Mouse (Mus musculus) erythroblast, embryonic 14.5 days (primary cell): ENCODE measurements around the gene Orm2.

Experiments
- GATA1 ChIP-seq: IDR thresholded peaks from 2 replicates; pipeline ENCODE4 v1.6.1; 2012; ENCODE audit warnings: low read length, inconsistent platforms, mixed read lengths
- TAL1 ChIP-seq: IDR thresholded peaks from 3 replicates; pipeline ENCODE4 v1.6.1; 2012; ENCODE audit warnings: low read length, inconsistent platforms, mixed read lengths

DNA sequence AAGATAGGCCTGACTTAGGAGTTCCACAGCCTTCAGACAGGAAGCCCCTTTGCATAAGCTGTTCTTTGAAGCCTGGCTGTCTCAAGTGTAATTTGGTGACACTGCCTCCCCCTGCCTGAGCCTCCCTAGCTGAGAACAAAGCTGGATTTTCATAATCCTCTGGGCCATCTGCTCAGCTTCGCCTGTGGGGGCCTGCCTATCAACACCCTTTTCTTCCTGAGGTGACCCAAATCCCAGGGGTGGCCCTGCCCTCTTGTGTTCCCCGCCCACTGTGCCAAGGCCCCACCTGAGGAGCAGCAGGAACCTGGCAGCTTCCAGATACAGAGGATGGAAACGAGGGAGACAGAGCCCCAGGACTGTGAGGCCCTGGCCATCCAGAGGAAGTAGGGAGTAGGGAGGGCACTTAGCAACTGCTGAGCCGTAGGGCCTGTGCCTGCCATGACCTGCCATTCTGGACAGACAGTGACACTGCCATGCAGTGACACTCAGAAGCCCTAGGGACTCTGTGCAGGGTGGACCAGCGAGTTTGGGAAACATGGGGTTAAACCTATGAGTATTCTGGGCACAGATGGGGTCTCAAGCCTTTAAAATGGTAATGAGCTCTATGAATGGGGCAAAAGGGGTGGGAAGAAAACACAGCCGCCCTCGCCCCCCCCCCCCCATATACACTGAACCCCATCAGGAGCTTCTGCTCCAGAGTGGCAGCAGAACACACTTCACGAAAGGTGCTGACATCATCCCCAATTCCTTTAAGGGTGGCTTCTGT, 27.1 kb downstream of the Orm2 start:
- TF ChIP-seq GATA1 = no peak
- no peak for TF ChIP-seq TAL1
